Mouse (Mus musculus) liver, postnatal 0 days (tissue): Measurements from ENCODE around the gene Sf3a2. TPM values are rescaled to one million over a fixed set of nuclear protein-coding genes. Genes with fewer than 3 reads are reported as not detected.
A peak's percentile ranks its signal among the peaks of the same experiment; 100 is the strongest.
"Not testable (repeated sequence)": the region's sequence is repeated elsewhere in the genome, so short reads cannot be mapped to it uniquely, and the experiment has no call there.

Experiments
- ATAC-seq: fragments of 200-750 bp; cut with Nextera tagmentation; 2 replicates; pipeline ENCODE4 v1.8.0; 2017; ENCODE audit warnings: mild to moderate bottlenecking, moderate library complexity
- DNase-seq: peaks from one replicate; pipeline ENCODE4 v3.0.0-alpha.2; 2016
- H3K27ac ChIP-seq: fragments of 300-500 bp; sonication (generic); 2 replicates; pipeline ENCODE4 v1.5.1; 2014; ENCODE audit warnings: antibody characterized with exemption, moderate library complexity, mild to moderate bottlenecking, low read depth
- H3K27me3 ChIP-seq: fragments of 300-500 bp; sonication (generic); 2 replicates; pipeline ENCODE4 v1.6.1; 2014; ENCODE audit warnings: low read length, control low read depth, mixed read lengths; ENCODE audit not compliant: insufficient read depth
- H3K36me3 ChIP-seq: fragments of 300-500 bp; sonication (generic); replicated peaks from 2 replicates; pipeline ENCODE4 v1.6.1; 2014; ENCODE audit warnings: mild to moderate bottlenecking, control low read depth, low read length, moderate library complexity, mixed read lengths; ENCODE audit not compliant: insufficient read depth
- H3K4me1 ChIP-seq: fragments of 300-500 bp; sonication (generic); 2 replicates; pipeline ENCODE4 v1.6.1; 2014; ENCODE audit warnings: antibody characterized with exemption, mild to moderate bottlenecking, control low read depth; ENCODE audit not compliant: insufficient read depth
- H3K4me2 ChIP-seq: fragments of 300-500 bp; sonication (generic); 2 replicates; pipeline ENCODE4 v1.6.1; 2014; ENCODE audit warnings: low read depth, mild to moderate bottlenecking, low read length, moderate library complexity, mixed read lengths
- H3K4me3 ChIP-seq: fragments of 300-500 bp; sonication (generic); 2 replicates; pipeline ENCODE4 v1.5.1; 2014; ENCODE audit warnings: low read depth, low read length
- H3K9ac ChIP-seq: fragments of 300-500 bp; sonication (generic); replicated peaks from 2 replicates; pipeline ENCODE4 v1.6.1; 2014; ENCODE audit warnings: mild to moderate bottlenecking, moderate library complexity
- H3K9me3 ChIP-seq: fragments of 300-500 bp; sonication (generic); 2 replicates; pipeline ENCODE4 v1.6.1; 2016; ENCODE audit warnings: mild to moderate bottlenecking, control low read depth, low read length, mixed read lengths
- CTCF ChIP-seq: sonication (generic); IDR thresholded peaks from 2 replicates; pipeline ENCODE4 v1.5.1; 2016; ENCODE audit warnings: antibody characterized with exemption, low read depth
- EP300 ChIP-seq: IDR thresholded peaks from 2 replicates; pipeline ENCODE4 v1.6.1; 2016; ENCODE audit warnings: antibody characterized with exemption, low read depth, mild to moderate bottlenecking
- WGBS: fragments of 180-500 bp; shearing (Covaris S2); extraction: QIAGEN DNeasy Blood & Tissue Kit; methylation state at CpG from one replicate; pipeline ENCODE4 v1.1.7; 2014; ENCODE audit not compliant: insufficient replicate concordance; 5-methylcytosine and 5-hydroxymethylcytosine counted together
- polyA plus RNA-seq: library from polyadenylated mRNA; unstranded; fragments of >200 nt; fragmentation: Nextera tagmentation; extraction: Ambion mirVana; gene quantifications from 2 replicates; pipeline ENCODE4 v1.2.1, GENCODE M21; 2015

Sf3a2 gene
- polyA plus RNA-seq, 1 experiment from 2014 or later: 20.9 TPM

GRCm38 (mm10) chr10:80817955-80818354, 20.0 kb downstream of the Sf3a2 start:
- ATAC-seq, H3K4me3 ChIP-seq, H3K9me3 ChIP-seq, H3K36me3 ChIP-seq, H3K9ac ChIP-seq, H3K4me2 ChIP-seq, H3K27me3 ChIP-seq, DNase-seq: not testable (repeated sequence)
- 86% methylated on average over 7 of the region's 7 CpGs for WGBS
- H3K4me1 ChIP-seq: peaks cover 21% of the 10 kb centered on the region
- H3K27ac ChIP-seq: peak overlapping the region; percentile 94
- peak; percentile 51 for TF ChIP-seq CTCF

- peaks cover 25% of the 10 kb centered on the region for H3K4me1 ChIP-seq
- ATAC-seq: peak; percentile 92
- H3K4me2 ChIP-seq: peak overlapping the region; percentile 30
- DNase-seq: peak; percentile 77
- H3K9ac ChIP-seq: peak overlapping the region; percentile 5
- H3K36me3 ChIP-seq: no peaks in the 10 kb centered on the region
- no peaks in the 10 kb centered on the region for H3K9me3 ChIP-seq
- H3K4me3 ChIP-seq: no peak overlapping the region
- 40% methylated on average over 6 of the region's 6 CpGs for WGBS
- peak; percentile 81 for TF ChIP-seq EP300
- TF ChIP-seq CTCF: no peak
- H3K27me3 ChIP-seq: no peaks in the 10 kb centered on the region
- peak overlapping the region; percentile 94 for H3K27ac ChIP-seq
These were observed 20.7 kb downstream of the Sf3a2 start for GRCm38 (mm10) chr10:80818599-80819281.

- peak overlapping the region; percentile 94 for H3K27ac ChIP-seq
- no peaks in the 10 kb centered on the region for H3K36me3 ChIP-seq
- no peak overlapping the region for H3K4me3 ChIP-seq
- TF ChIP-seq CTCF (no peak; the same call in 1 of the 2 replicates), EP300 (no peak)
- H3K9ac ChIP-seq: peak overlapping the region; percentile 5
- 40% methylated on average over 3 of the region's 3 CpGs for WGBS
- H3K4me1 ChIP-seq: peaks cover 31% of the 10 kb centered on the region
- H3K4me2 ChIP-seq: peak overlapping the region; percentile 34; the same call in 1 of the 2 replicates
- DNase-seq (peak; percentile 63), ATAC-seq (peak; percentile 62)
- H3K9me3 ChIP-seq: no peaks in the 10 kb centered on the region
- no peaks in the 10 kb centered on the region for H3K27me3 ChIP-seq
These were observed 21.4 kb downstream of the Sf3a2 start for GRCm38 (mm10) chr10:80819406-80819805.

- Histone ChIP-seq H3K27ac (0 out of 2 replicates have a peak overlapping the region, but pooled peaks have one; percentile 45), H3K4me1 (peaks cover 44% of the 10 kb centered on the region), H3K27me3 (no peaks in the 10 kb centered on the region), H3K4me2 (no peak overlapping the region), H3K36me3 (no peaks in the 10 kb centered on the region), H3K4me3 (no peak overlapping the region), H3K9ac (no peak overlapping the region), H3K9me3 (no peaks in the 10 kb centered on the region)
- DNase-seq: no peak
- no peak for ATAC-seq
- TF ChIP-seq CTCF (peak; percentile 76), EP300 (no peak)
- WGBS: 45% methylated on average over 2 of the region's 2 CpGs
These were observed 24.0 kb downstream of the Sf3a2 start for GRCm38 (mm10) chr10:80821991-80822390.

GRCm38 (mm10) chr10:80822528-80822927, 24.5 kb downstream of the Sf3a2 start:
- no peak overlapping the region for H3K4me3 ChIP-seq
- no peaks in the 10 kb centered on the region for H3K27me3 ChIP-seq
- H3K36me3 ChIP-seq: no peaks in the 10 kb centered on the region
- TF ChIP-seq EP300 (no peak), CTCF (no peak)
- DNase-seq (no peak), ATAC-seq (no peak)
- no peak overlapping the region for H3K9ac ChIP-seq
- H3K27ac ChIP-seq: 0 out of 2 replicates have a peak overlapping the region, but pooled peaks have one; percentile 45
- WGBS: 85% methylated on average over 5 of the region's 5 CpGs
- H3K4me1 ChIP-seq: peaks cover 44% of the 10 kb centered on the region
- H3K9me3 ChIP-seq: no peaks in the 10 kb centered on the region
- no peak overlapping the region for H3K4me2 ChIP-seq

- H3K4me3 ChIP-seq: no peak overlapping the region
- no peak for TF ChIP-seq EP300
- TF ChIP-seq CTCF: peak; percentile 0; the same call in 1 of the 2 replicates
- no peaks in the 10 kb centered on the region for H3K27me3 ChIP-seq
- DNase-seq: no peak
- peaks cover under 1% of the 10 kb centered on the region for H3K36me3 ChIP-seq
- 78% methylated on average over 1 of the region's 1 CpGs for WGBS
- ATAC-seq: no peak
- no peaks in the 10 kb centered on the region for H3K9me3 ChIP-seq
- peak overlapping the region; percentile 85 for H3K27ac ChIP-seq
- peaks cover 49% of the 10 kb centered on the region for H3K4me1 ChIP-seq
- H3K4me2 ChIP-seq: no peak overlapping the region
- no peak overlapping the region for H3K9ac ChIP-seq
These were observed 25.3 kb downstream of the Sf3a2 start for GRCm38 (mm10) chr10:80823316-80823715.
